Mouse (Mus musculus): ENCODE measurements at regions not wholly inside any gene's neighbourhood (a gene's known extent, or its start where the extent isn't known, plus 50 kb on each side); places are given as distances from the start of the nearest gene placed in this dataset.

- no peak for DNase-seq (ENCODE audit: low spot score)
These were observed 3461.5 kb upstream of the Gm7489 start for GRCm38 (mm10) chr15:50423082-50423665.

- DNase-seq (ENCODE audit: low spot score), result no peak
These were observed 3435.1 kb upstream of the Gm7489 start for GRCm38 (mm10) chr15:50449604-50450003.

GRCm38 (mm10) chr15:50472626-50473025 lies 3412.1 kb upstream of the Gm7489 start:
- DNase-seq (ENCODE audit: low spot score), result no peak

- no peak for DNase-seq (ENCODE audit: low spot score)
These were observed 3386.0 kb upstream of the Gm7489 start for GRCm38 (mm10) chr15:50498716-50499115.

- DNase-seq (ENCODE audit: low spot score), result no peak
These were observed 3376.6 kb upstream of the Gm7489 start for GRCm38 (mm10) chr15:50507999-50508624.

- DNase-seq (ENCODE audit: low spot score), result no peak
These were observed 3371.7 kb upstream of the Gm7489 start for GRCm38 (mm10) chr15:50513036-50513435.

- DNase-seq (ENCODE audit: low spot score), result no peak
These were observed 3359.9 kb upstream of the Gm7489 start for GRCm38 (mm10) chr15:50524841-50525240.

GRCm38 (mm10) chr15:50534490-50534889 lies 3350.2 kb upstream of the Gm7489 start:
- DNase-seq (ENCODE audit: low spot score), result no peak

- DNase-seq (ENCODE audit: low spot score), result no peak
These were observed 3321.1 kb upstream of the Gm7489 start for GRCm38 (mm10) chr15:50563611-50564010.

GRCm38 (mm10) chr15:50580811-50581210 lies 3303.9 kb upstream of the Gm7489 start:
- DNase-seq (ENCODE audit: low spot score), result no peak

- no peak for DNase-seq (ENCODE audit: low spot score)
These were observed 3300.8 kb upstream of the Gm7489 start for GRCm38 (mm10) chr15:50583951-50584350.

- no peak for DNase-seq (ENCODE audit: low spot score)
These were observed 3299.2 kb upstream of the Gm7489 start for GRCm38 (mm10) chr15:50585496-50585895.

Data from embryo, embryonic 10 days (tissue).